Mouse (Mus musculus): Measurements from ENCODE around the gene C3. TPM values are rescaled to one million over a fixed set of nuclear protein-coding genes. Genes with fewer than 3 reads are reported as not detected.

Gene C3
- polyA plus RNA-seq, 1 experiment from 2014 or later = 2.6 TPM

DNA sequence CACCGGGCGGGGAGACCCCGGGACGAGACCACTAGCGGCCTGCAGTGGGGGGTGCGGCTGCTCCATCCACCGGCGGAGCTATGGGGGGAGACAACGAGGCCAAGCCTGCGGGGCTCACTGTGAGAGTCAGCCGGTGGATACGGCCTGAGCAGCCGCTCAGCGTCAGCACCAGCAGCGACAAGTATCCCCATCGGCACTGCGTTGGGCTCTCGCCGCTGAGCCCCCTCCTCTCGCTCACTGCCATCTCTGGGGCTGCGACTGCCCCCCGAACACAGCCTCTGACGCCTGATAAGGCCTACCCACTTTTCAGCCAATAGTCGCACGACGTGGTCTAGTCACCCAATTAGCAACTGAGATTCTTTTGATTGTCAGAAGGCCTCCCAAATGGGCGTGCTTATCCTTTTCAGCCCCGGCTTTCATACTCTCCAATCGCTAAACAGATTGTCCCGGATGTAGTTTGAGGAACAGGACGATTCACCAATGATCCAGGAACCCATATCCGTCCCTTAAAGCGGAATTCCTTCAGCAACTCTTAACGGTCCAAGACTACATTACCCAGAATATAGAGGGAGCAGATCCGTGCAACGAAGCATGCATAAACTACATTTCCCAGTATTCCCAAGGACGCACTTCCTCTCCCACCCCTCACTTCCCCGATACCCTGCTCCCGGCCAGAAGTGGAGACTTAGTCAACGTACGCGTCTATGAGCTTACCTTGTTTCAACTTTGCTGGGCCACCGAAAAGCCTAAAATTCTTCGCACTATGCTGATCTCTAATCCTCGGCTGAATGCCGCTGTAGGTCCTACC, 19.7 kb upstream of the C3 start:
- DNase-seq = peak; percentile 97
- no peaks in the 10 kb centered on the region; the same call in 1 of the 2 replicates for H3K27me3 ChIP-seq (ENCODE audit: control insufficient read depth, insufficient read depth, low read length)
- peak overlapping the region; percentile 71 for H3K9ac ChIP-seq (replicated peaks; ENCODE audit: low read length)
- WGBS = under 1% methylated on average over 46 of the region's 46 CpGs
- peaks cover 27% of the 10 kb centered on the region for H3K4me1 ChIP-seq (ENCODE audit: control insufficient read depth, insufficient read depth, low read length)
- H3K4me2 ChIP-seq (ENCODE audit: low read length) = peak overlapping the region; percentile 95
- H3K4me3 ChIP-seq (replicated peaks; ENCODE audit: low read depth, low read length) = peak overlapping the region; percentile 56
- peak overlapping the region; percentile 94 for H3K27ac ChIP-seq (replicated peaks; ENCODE audit: low read depth, low read length)
- peaks cover 15% of the 10 kb centered on the region; the same call in 1 of the 2 replicates for H3K36me3 ChIP-seq (ENCODE audit: control insufficient read depth, insufficient read depth, low read length)
- peak; percentile 93 for ATAC-seq (ENCODE audit: low FRiP score, low TSS enrichment)
- H3K9me3 ChIP-seq (ENCODE audit: control insufficient read depth, low read length) = no peaks in the 10 kb centered on the region

GRCm38 (mm10) chr17:57246663-57247392, 18.9 kb upstream of the C3 start:
- peaks cover 27% of the 10 kb centered on the region for H3K4me1 ChIP-seq (ENCODE audit: control insufficient read depth, insufficient read depth, low read length)
- 6% methylated on average over 18 of the region's 18 CpGs for WGBS
- no peaks in the 10 kb centered on the region for H3K9me3 ChIP-seq (ENCODE audit: control insufficient read depth, low read length)
- peaks cover 20% of the 10 kb centered on the region for H3K36me3 ChIP-seq (ENCODE audit: control insufficient read depth, insufficient read depth, low read length)
- 0 out of 2 replicates have a peak, but pooled peaks have one; percentile 0 for ATAC-seq (ENCODE audit: low FRiP score, low TSS enrichment)
- H3K27ac ChIP-seq (replicated peaks; ENCODE audit: low read depth, low read length) = peak overlapping the region; percentile 94
- no peaks in the 10 kb centered on the region; the same call in 1 of the 2 replicates for H3K27me3 ChIP-seq (ENCODE audit: control insufficient read depth, insufficient read depth, low read length)
- DNase-seq = peak; percentile 29
- H3K4me3 ChIP-seq (replicated peaks; ENCODE audit: low read depth, low read length) = peak overlapping the region; percentile 56
- peak overlapping the region; percentile 62 for H3K4me2 ChIP-seq (ENCODE audit: low read length)
- H3K9ac ChIP-seq (replicated peaks; ENCODE audit: low read length) = peak overlapping the region; percentile 71

DNA sequence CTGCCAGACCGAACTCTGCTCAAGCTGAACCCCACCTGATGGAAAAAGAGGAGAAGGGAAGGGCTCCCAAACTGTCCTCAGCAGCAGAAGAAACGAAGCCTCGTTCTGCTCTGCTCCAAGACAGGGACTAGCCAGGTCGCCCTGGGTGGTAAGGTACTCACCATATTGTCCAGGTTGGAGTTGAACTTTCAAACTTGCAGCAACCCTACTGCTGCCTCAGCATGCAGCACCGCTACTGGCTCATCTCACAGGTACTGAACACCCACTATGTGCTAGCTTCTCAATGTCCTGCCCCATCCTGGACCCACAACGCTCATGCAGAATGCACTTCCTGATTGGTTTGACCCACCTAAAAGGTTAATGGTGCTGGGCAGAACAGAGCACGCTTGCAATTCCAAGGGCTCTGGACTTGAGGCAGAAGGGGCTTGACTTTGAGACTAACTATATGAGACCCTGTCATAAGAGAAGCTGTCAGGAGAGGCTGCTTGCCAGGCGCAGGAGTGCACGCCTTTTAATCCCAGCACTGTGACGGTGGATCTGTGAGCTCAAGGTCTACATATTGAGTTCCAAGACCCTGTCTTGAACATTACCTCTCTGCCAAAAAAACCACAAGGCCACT, 17.5 kb upstream of the C3 start:
- no peaks in the 10 kb centered on the region for H3K9me3 ChIP-seq (ENCODE audit: control insufficient read depth, low read length)
- H3K4me1 ChIP-seq (ENCODE audit: control insufficient read depth, insufficient read depth, low read length) = peaks cover 25% of the 10 kb centered on the region
- no peak overlapping the region for H3K27ac ChIP-seq (replicated peaks; ENCODE audit: low read depth, low read length)
- DNase-seq (no peak), ATAC-seq (ENCODE audit: low FRiP score, low TSS enrichment) (no peak)
- no peaks in the 10 kb centered on the region; the same call in 1 of the 2 replicates for H3K27me3 ChIP-seq (ENCODE audit: control insufficient read depth, insufficient read depth, low read length)
- no peak overlapping the region for H3K4me3 ChIP-seq (replicated peaks; ENCODE audit: low read depth, low read length)
- H3K4me2 ChIP-seq (ENCODE audit: low read length) = no peak overlapping the region
- H3K9ac ChIP-seq (replicated peaks; ENCODE audit: low read length) = no peak overlapping the region
- peaks cover 24% of the 10 kb centered on the region for H3K36me3 ChIP-seq (ENCODE audit: control insufficient read depth, insufficient read depth, low read length)
- 91% methylated on average over 10 of the region's 10 CpGs for WGBS

GRCm38 (mm10) chr17:57243650-57244370, 15.9 kb upstream of the C3 start:
- ATAC-seq (ENCODE audit: low FRiP score, low TSS enrichment) (no peak), DNase-seq (no peak)
- no peak overlapping the region for H3K4me2 ChIP-seq (ENCODE audit: low read length)
- H3K27ac ChIP-seq (replicated peaks; ENCODE audit: low read depth, low read length) = no peak overlapping the region
- WGBS = 81% methylated on average over 10 of the region's 10 CpGs
- H3K4me3 ChIP-seq (replicated peaks; ENCODE audit: low read depth, low read length) = no peak overlapping the region
- H3K27me3 ChIP-seq (ENCODE audit: control insufficient read depth, insufficient read depth, low read length) = no peaks in the 10 kb centered on the region
- H3K4me1 ChIP-seq (ENCODE audit: control insufficient read depth, insufficient read depth, low read length) = peaks cover 11% of the 10 kb centered on the region; the same call in 1 of the 2 replicates
- no peak overlapping the region for H3K9ac ChIP-seq (replicated peaks; ENCODE audit: low read length)
- H3K36me3 ChIP-seq (ENCODE audit: control insufficient read depth, insufficient read depth, low read length) = peaks cover 24% of the 10 kb centered on the region
- H3K9me3 ChIP-seq (ENCODE audit: control insufficient read depth, low read length) = no peaks in the 10 kb centered on the region

DNA sequence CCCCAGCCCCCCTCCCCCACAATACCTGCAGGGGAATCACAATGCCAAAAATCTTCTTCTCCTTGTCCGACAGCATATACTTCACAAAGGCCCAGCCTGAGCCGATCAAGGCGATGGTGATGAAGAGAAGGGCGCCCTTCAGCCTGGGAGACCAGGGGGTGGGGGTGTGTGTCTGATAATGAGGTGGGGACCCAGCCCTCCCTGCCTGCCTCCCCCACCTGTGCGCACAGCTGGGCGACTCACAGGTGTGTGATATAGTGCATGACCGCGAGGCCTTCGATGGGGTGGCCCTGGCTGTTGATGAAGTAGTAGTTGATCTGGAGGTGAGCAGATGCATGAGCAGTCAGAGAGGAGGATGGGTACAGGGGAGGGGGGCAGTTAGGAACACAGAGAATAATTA, 9.2 kb upstream of the C3 start:
- Histone ChIP-seq H3K4me3 (replicated peaks; ENCODE audit: low read depth, low read length) (no peak overlapping the region), H3K27ac (replicated peaks; ENCODE audit: low read depth, low read length) (no peak overlapping the region), H3K4me1 (ENCODE audit: control insufficient read depth, insufficient read depth, low read length) (no peaks in the 10 kb centered on the region), H3K9ac (replicated peaks; ENCODE audit: low read length) (no peak overlapping the region), H3K9me3 (ENCODE audit: control insufficient read depth, low read length) (no peaks in the 10 kb centered on the region), H3K27me3 (ENCODE audit: control insufficient read depth, insufficient read depth, low read length) (no peaks in the 10 kb centered on the region), H3K4me2 (ENCODE audit: low read length) (no peak overlapping the region), H3K36me3 (ENCODE audit: control insufficient read depth, insufficient read depth, low read length) (peaks cover 42% of the 10 kb centered on the region)
- 0 out of 2 replicates have a peak, but pooled peaks have one; percentile 22 for ATAC-seq (ENCODE audit: low FRiP score, low TSS enrichment)
- 93% methylated on average over 9 of the region's 9 CpGs for WGBS
- no peak for DNase-seq

DNA sequence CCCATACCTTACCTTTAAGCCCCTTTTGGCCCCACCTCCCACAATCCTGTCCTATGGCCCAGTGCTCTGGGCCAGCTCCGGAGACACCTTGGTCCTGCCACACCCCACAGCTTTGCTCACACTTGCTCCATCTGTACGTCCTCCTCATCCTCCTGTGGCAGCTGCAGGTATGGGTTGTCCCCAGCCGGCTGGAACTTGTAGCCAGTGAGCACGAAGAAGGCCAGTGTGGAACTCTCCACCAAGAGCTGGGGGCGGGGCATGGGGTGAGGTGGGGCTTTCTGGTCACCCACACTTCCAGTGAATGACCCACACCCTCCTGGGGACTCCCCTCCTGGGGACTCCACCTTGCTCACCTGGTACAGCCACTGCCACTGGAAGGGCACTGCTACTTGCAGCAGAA, 7.9 kb upstream of the C3 start:
- no peak overlapping the region for H3K27ac ChIP-seq (replicated peaks; ENCODE audit: low read depth, low read length)
- WGBS = 94% methylated on average over 5 of the region's 5 CpGs

DNA sequence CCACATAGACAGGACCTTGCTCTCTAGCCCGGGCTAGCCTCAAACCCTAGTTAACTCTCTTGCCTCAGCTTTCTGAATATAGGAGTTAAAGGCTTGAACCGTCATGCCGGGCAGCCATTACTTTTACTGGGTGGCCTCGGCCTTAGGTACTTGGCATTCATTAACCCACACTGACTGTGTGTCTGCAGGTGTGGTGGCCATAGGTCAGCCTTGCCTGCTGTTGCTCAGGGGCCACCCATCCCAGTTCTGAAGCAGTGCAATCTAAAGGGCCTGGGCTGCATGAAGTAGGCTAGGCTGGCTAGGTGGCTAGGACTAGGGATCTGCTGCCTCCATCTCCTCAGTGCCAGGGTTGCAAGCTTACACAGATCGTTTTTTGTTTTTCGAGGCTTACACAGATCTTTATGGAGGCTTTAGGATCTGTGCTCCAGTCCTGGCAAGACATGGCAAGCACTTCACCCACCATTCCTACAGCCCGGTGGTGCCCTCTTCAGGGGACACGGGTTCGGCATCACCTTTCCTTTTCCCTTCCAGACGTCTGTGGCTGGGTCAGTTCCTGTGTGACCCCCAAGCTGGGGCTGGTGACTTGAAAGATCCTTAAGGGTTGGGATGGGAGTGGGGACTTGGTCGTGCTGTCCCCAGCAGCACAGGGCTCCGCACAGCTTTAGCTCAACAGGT, 6.5 kb upstream of the C3 start:
- Histone ChIP-seq H3K36me3 (ENCODE audit: control insufficient read depth, insufficient read depth, low read length) (peaks cover 34% of the 10 kb centered on the region), H3K27me3 (ENCODE audit: control insufficient read depth, insufficient read depth, low read length) (no peaks in the 10 kb centered on the region), H3K4me1 (ENCODE audit: control insufficient read depth, insufficient read depth, low read length) (no peaks in the 10 kb centered on the region), H3K9me3 (ENCODE audit: control insufficient read depth, low read length) (no peaks in the 10 kb centered on the region), H3K4me2 (ENCODE audit: low read length) (no peak overlapping the region), H3K9ac (replicated peaks; ENCODE audit: low read length) (no peak overlapping the region), H3K27ac (replicated peaks; ENCODE audit: low read depth, low read length) (no peak overlapping the region), H3K4me3 (replicated peaks; ENCODE audit: low read depth, low read length) (no peak overlapping the region)
- no peak for ATAC-seq (ENCODE audit: low FRiP score, low TSS enrichment)
- DNase-seq = no peak
- WGBS = 80% methylated on average over 12 of the region's 12 CpGs

More for the DNA sequence above, 7.9 kb upstream of the C3 start:
- ATAC-seq (ENCODE audit: low FRiP score, low TSS enrichment) (no peak), DNase-seq (no peak)
- H3K4me3 ChIP-seq (replicated peaks; ENCODE audit: low read depth, low read length) = no peak overlapping the region
- no peaks in the 10 kb centered on the region for H3K4me1 ChIP-seq (ENCODE audit: control insufficient read depth, insufficient read depth, low read length)
- H3K9me3 ChIP-seq (ENCODE audit: control insufficient read depth, low read length) = no peaks in the 10 kb centered on the region
- H3K27me3 ChIP-seq (ENCODE audit: control insufficient read depth, insufficient read depth, low read length) = no peaks in the 10 kb centered on the region
- peaks cover 34% of the 10 kb centered on the region for H3K36me3 ChIP-seq (ENCODE audit: control insufficient read depth, insufficient read depth, low read length)
- H3K9ac ChIP-seq (replicated peaks; ENCODE audit: low read length) = no peak overlapping the region
- H3K4me2 ChIP-seq (ENCODE audit: low read length) = no peak overlapping the region

GRCm38 (mm10) chr17:57233038-57233437, 5.1 kb upstream of the C3 start:
- H3K4me3 ChIP-seq (replicated peaks; ENCODE audit: low read depth, low read length) = no peak overlapping the region
- no peak overlapping the region for H3K27ac ChIP-seq (replicated peaks; ENCODE audit: low read depth, low read length)
- H3K4me1 ChIP-seq (ENCODE audit: control insufficient read depth, insufficient read depth, low read length) = no peaks in the 10 kb centered on the region
- no peak overlapping the region for H3K4me2 ChIP-seq (ENCODE audit: low read length)
- no peak overlapping the region for H3K9ac ChIP-seq (replicated peaks; ENCODE audit: low read length)
- peaks cover 34% of the 10 kb centered on the region for H3K36me3 ChIP-seq (ENCODE audit: control insufficient read depth, insufficient read depth, low read length)
- DNase-seq = no peak
- WGBS = 59% methylated on average over 7 of the region's 7 CpGs
- ATAC-seq (ENCODE audit: low FRiP score, low TSS enrichment) = no peak
- no peaks in the 10 kb centered on the region for H3K27me3 ChIP-seq (ENCODE audit: control insufficient read depth, insufficient read depth, low read length)
- H3K9me3 ChIP-seq (ENCODE audit: control insufficient read depth, low read length) = no peaks in the 10 kb centered on the region

All from midbrain, embryonic 14.5 days (tissue).